Mouse (Mus musculus) hindlimb bud, embryonic 11.5 days (tissue): Measurements from ENCODE around the gene Gm5108.
A peak's percentile ranks its signal among the peaks of the same experiment; 100 is the strongest.

Source experiments
- DNase-seq: peaks from one replicate; pipeline ENCODE4 v3.0.0-alpha.2; 2012; ENCODE audit warnings: low read depth, low spot score; ENCODE audit errors: extremely low spot score

Gene Gm5108

GRCm38 (mm10) chr5:67941369-67941768 is at the start of gene Gm5108:
TSS of gene Gm5108 (plus strand) at chr5:67941669.
- DNase-seq = no peak

DNA sequence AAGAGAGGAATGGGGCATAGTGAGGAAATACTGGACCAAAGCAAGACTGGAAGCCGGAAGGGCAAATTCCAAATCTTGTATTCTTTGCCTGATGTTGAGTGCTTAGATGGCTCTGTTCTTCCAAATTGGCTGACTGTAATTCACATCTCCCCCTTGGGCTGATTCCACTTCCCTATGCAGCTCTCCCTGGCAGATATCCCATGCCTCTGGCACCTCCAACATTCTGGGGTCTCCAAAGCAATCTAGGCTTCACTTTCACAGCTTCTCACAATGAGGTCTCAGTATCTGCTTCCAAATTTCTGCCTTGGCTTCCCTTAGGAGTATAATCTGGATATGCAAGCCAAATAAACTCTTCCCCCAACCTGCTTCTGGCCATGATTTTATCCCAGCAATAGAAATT is 42.5 kb upstream of the Gm5108 start:
- no peak for DNase-seq

DNA sequence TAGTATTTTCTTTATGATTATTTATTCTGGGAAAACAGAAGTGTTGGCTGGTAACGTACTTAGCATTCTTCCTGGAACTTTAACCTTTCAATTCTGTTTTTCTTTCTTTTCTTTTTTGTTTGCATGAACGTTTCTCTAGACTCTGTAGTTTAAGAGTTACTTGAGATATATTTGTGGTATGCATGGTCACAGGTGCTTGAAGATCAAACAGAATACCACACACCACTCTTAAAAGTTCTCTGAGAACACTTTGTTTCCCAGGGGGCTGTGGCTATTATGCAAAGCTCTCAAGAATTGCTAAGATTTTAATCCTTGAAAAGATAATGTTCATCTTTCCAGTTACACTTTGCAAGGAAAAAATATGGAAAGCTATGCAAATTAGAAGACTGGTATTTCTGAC is 36.9 kb upstream of the Gm5108 start:
- DNase-seq = no peak

GRCm38 (mm10) chr5:67930584-67930983 is 10.9 kb upstream of the Gm5108 start:
- no peak for DNase-seq

- DNase-seq = no peak
Measured at GRCm38 (mm10) chr5:67931623-67932022, 9.8 kb upstream of the Gm5108 start.

DNA sequence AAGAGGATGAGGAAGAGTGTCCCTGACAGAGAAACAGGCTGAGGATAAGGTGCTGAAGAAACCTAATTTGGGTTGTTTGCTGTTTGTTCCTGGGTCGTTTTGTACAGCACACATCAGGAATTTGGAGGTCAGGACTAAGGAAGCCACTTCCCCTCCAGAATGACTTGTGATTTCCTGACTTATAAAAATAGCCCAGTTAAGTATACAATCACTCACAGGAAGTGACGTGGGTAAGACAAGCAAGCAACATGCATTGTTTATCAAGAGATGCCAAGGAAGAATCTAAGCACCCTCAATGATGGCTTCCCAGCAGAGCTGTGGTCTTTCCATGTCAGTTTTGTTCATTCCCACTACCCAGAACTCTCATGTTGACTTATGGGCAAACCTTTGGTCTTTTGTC is 1.7 kb downstream of the Gm5108 start:
- no peak for DNase-seq

GRCm38 (mm10) chr5:67944074-67944785 is 2.8 kb downstream of the Gm5108 start:
- no peak for DNase-seq

DNA sequence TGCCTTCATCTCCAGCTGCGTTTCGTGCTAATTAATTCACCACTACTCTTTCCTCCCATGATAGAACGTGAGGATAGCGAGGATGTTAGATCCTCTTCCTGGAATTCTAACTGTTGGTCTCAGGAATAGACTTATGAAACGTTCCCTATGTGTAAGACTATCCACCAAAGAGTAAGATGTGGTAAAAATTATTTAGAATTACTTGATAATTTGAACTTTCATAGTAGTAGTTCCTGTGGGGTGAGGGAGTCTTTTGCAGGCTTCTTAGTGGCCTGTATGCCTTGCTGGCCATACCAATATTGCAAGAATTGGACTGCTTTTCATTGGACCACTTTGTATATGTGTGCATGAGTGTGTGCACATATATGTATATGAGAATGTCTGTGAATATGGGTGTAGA is 4.9 kb downstream of the Gm5108 start, which contains the start of gene Gm21905:
Gene Gm21905 (minus strand): TSS at position 101 of the 400 bp plus-strand sequence.
- DNase-seq = no peak

GRCm38 (mm10) chr5:67947006-67947405 is 5.5 kb downstream of the Gm5108 start:
- no peak for DNase-seq

DNA sequence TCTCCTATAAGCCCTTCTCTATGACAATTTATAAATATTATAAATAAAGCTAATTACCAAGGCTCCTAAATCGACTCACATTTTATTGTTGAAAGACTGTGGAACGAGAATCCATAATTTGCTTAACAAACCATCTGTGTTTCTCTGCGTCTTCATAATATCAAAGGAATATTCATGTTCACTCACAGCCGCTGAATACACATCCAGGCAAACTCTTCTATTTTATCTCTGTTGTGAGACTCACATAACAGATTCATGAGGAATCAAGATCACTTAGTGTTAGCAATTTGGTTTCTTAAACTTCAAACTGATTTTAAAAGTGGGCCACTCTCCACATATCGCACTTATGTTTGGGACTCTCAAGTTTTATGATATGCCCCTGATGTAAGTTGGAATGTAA is 6.6 kb downstream of the Gm5108 start:
- DNase-seq = no peak

GRCm38 (mm10) chr5:67954097-67954496 is 12.6 kb downstream of the Gm5108 start:
- DNase-seq = no peak

GRCm38 (mm10) chr5:67955486-67955885 is 14.0 kb downstream of the Gm5108 start:
- no peak for DNase-seq

DNA sequence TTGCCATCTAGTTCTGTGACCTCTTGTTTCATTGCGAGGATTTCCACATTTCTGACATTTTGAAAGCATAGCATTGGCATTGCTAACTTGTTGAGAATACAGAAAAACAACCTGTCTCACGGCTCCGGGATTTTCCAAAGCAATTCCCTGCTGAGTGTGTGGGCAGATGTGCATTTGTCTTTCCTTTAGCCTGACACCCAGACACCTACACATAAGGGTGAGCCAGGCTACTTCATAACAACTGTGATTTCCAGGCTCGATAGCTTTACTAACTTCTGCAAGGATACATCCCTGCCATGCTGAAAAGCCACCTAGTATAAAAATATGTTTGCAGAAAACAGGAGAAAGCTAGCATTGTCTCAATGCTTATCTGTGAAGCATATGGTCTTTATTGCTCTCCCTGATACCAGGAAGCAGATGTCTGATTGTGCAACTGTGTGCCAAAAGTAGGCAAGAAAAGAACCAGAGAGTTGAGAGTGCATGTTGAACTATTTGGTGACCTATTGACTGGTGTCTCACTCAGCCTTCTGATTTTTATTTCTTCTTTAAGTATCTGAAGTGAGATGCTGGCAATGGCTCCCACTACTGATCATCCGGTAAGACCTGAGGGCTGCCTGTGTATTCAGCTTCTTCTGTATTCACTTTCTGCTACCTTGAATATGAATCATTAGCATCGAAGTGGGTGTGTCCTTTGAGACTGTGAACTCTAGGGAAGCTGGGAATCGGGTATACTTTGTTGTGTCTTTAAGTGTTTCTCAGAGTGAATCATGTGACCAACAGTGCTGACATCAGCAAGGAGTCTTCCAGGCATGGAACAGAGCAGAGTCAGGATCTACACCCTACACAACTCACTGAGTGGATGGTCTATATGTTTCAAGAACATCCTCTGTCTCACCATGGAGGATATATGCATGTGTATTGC is 20.5 kb downstream of the Gm5108 start:
- no peak for DNase-seq

- DNase-seq = no peak
Measured at GRCm38 (mm10) chr5:67969536-67969935, 28.1 kb downstream of the Gm5108 start.

DNA sequence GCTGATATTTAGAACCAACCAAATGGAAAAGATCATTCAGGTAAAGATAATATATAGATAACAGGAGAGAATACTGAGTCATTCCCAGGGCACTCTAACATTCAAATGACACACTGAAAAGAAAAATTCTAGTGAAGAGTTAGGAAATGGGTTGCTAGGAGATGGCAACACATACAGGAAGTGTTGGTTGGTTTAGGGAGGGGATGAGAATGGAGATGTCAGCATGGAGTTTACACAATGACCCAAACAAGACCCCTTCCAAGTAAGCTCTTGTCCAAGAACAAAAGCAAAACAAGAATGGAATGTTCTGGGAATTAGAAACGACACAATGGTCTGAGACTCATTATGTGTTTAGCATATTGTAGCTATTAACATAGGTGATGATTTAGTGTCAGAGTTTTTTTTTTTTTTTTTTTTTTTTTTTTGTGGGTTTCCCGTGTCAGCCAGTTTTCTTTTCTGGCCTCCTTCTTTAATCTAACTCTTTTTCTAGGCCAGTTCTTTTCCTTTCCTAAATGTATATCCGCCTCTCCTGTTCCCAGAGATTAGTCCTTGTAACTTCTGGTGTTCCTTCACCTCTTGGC is 40.6 kb downstream of the Gm5108 start:
- no peak for DNase-seq

DNA sequence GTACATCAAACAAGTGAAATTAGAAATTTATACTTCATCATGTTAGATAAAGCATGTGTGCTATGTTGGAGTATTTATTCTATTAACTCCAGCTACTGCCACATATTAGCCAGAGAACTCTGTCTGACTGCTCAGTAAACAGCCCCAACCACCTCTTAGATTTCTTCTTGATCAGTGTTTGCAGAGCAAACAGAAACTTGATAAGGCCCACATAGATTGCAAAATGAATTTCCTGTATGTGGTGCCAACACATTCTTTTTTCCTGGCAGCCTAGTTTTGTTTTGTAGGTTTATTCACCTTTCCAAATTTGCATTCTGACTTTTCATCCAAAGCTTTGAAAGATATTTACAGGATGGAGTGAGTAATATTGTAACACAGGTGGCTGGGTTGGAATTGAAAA is 49.0 kb downstream of the Gm5108 start:
- DNase-seq = no peak

GRCm38 (mm10) chr5:68002611-68003010 is 61.1 kb downstream of the Gm5108 start:
- DNase-seq = no peak

DNA sequence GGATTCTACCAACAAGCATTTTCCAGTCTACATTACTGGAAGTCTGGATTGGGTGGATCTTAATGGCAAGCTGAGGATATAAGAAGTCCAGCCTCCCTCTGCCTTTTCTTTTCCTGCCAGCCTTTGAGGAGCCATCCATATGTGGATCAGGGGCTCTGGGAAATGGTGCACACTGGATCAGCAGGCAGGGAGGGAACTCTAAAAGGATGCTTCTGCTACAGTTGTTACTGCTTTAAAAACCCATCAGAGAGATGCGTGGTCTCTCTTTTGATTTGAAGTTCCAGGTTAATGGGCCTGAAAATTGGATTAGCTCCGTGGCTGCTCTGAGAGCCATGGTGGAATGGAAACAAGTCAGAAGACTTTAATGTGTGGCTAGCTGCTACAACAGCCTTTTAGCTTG is 62.4 kb downstream of the Gm5108 start:
- DNase-seq = no peak

DNA sequence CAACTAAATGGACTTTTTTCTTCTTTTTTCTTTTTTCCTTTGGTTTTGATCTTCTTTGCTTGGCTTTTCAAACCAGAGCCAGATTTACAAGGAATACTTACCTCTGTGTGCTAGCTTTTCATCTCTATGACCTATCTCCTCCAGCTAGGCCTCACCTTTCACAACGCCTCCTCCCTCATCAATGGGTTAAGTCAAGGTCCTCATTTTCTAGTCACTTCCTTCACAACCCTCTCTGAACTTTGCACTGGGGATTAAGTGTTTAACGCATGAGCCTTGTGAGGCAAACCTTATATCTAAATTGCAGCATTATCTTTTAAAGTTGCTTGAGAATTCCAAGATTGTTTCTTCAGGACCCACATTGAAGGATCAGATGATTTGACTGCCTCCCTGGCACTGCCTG is 63.0 kb downstream of the Gm5108 start:
- no peak for DNase-seq

- no peak for DNase-seq
Measured at GRCm38 (mm10) chr5:68007074-68007473, 65.6 kb downstream of the Gm5108 start.

- no peak for DNase-seq
Measured at GRCm38 (mm10) chr5:68011569-68011968, 70.1 kb downstream of the Gm5108 start.

- DNase-seq = peak; percentile 46
Measured at GRCm38 (mm10) chr5:68012618-68013017, 71.1 kb downstream of the Gm5108 start.
